Mouse (Mus musculus) liver, postnatal 0 days (tissue): ENCODE results near the gene Wfdc3. TPM values are rescaled to one million over a fixed set of nuclear protein-coding genes. Genes with fewer than 3 reads are reported as not detected.

Experiments used
- ATAC-seq: fragments of 200-750 bp; cut with Nextera tagmentation; 2 replicates; pipeline ENCODE4 v1.8.0; 2017; ENCODE audit warnings: mild to moderate bottlenecking, moderate library complexity
- DNase-seq: peaks from one replicate; pipeline ENCODE4 v3.0.0-alpha.2; 2016
- H3K27ac ChIP-seq: fragments of 300-500 bp; sonication (generic); 2 replicates; pipeline ENCODE4 v1.5.1; 2014; ENCODE audit warnings: antibody characterized with exemption, moderate library complexity, mild to moderate bottlenecking, low read depth
- H3K27me3 ChIP-seq: fragments of 300-500 bp; sonication (generic); 2 replicates; pipeline ENCODE4 v1.6.1; 2014; ENCODE audit warnings: low read length, control low read depth, mixed read lengths; ENCODE audit not compliant: insufficient read depth
- H3K36me3 ChIP-seq: fragments of 300-500 bp; sonication (generic); replicated peaks from 2 replicates; pipeline ENCODE4 v1.6.1; 2014; ENCODE audit warnings: mild to moderate bottlenecking, control low read depth, low read length, moderate library complexity, mixed read lengths; ENCODE audit not compliant: insufficient read depth
- H3K4me1 ChIP-seq: fragments of 300-500 bp; sonication (generic); 2 replicates; pipeline ENCODE4 v1.6.1; 2014; ENCODE audit warnings: antibody characterized with exemption, mild to moderate bottlenecking, control low read depth; ENCODE audit not compliant: insufficient read depth
- H3K4me2 ChIP-seq: fragments of 300-500 bp; sonication (generic); 2 replicates; pipeline ENCODE4 v1.6.1; 2014; ENCODE audit warnings: low read depth, mild to moderate bottlenecking, low read length, moderate library complexity, mixed read lengths
- H3K4me3 ChIP-seq: fragments of 300-500 bp; sonication (generic); 2 replicates; pipeline ENCODE4 v1.5.1; 2014; ENCODE audit warnings: low read depth, low read length
- H3K9ac ChIP-seq: fragments of 300-500 bp; sonication (generic); replicated peaks from 2 replicates; pipeline ENCODE4 v1.6.1; 2014; ENCODE audit warnings: mild to moderate bottlenecking, moderate library complexity
- H3K9me3 ChIP-seq: fragments of 300-500 bp; sonication (generic); 2 replicates; pipeline ENCODE4 v1.6.1; 2016; ENCODE audit warnings: mild to moderate bottlenecking, control low read depth, low read length, mixed read lengths
- CTCF ChIP-seq: sonication (generic); IDR thresholded peaks from 2 replicates; pipeline ENCODE4 v1.5.1; 2016; ENCODE audit warnings: antibody characterized with exemption, low read depth
- EP300 ChIP-seq: IDR thresholded peaks from 2 replicates; pipeline ENCODE4 v1.6.1; 2016; ENCODE audit warnings: antibody characterized with exemption, low read depth, mild to moderate bottlenecking
- WGBS: fragments of 180-500 bp; shearing (Covaris S2); extraction: QIAGEN DNeasy Blood & Tissue Kit; methylation state at CpG from one replicate; pipeline ENCODE4 v1.1.7; 2014; ENCODE audit not compliant: insufficient replicate concordance; 5-methylcytosine and 5-hydroxymethylcytosine counted together
- polyA plus RNA-seq: library from polyadenylated mRNA; unstranded; fragments of >200 nt; fragmentation: Nextera tagmentation; extraction: Ambion mirVana; gene quantifications from 2 replicates; pipeline ENCODE4 v1.2.1, GENCODE M21; 2015

The Wfdc3 gene
- polyA plus RNA-seq, 1 experiment from 2014 or later, result 2.0 TPM

DNA sequence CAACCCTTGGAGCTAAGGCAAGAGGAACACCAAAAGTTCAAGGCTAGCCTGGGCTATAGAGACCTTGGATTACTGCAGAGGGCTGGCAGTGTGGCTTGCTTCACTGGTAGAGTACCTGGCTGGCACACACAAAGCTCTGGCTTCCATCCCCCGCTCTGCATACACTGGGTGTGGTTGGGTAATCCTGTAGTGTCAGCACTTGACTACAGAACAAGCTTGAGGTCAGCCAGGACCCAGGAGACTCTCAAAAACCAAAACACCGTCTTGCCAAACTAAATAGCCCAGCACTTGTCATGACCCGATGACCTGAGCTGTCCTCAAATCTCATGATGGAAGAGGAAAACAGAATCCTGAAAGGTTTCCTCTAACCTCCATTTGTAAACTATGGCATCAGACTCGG is 44.7 kb upstream of the Wfdc3 start:
- no peaks in the 10 kb centered on the region for H3K27me3 ChIP-seq
- H3K9me3 ChIP-seq, result no peaks in the 10 kb centered on the region
- TF ChIP-seq CTCF (no peak), EP300 (no peak)
- peak; percentile 63 for ATAC-seq
- H3K4me3 ChIP-seq, result no peak overlapping the region
- H3K4me1 ChIP-seq, result peaks cover 27% of the 10 kb centered on the region
- H3K9ac ChIP-seq, result no peak overlapping the region
- DNase-seq, result peak; percentile 63
- no peak overlapping the region for H3K4me2 ChIP-seq
- WGBS, result 63% methylated on average over 4 of the region's 4 CpGs
- peaks cover 42% of the 10 kb centered on the region for H3K36me3 ChIP-seq
- peak overlapping the region; percentile 41; the same call in 1 of the 2 replicates for H3K27ac ChIP-seq

DNA sequence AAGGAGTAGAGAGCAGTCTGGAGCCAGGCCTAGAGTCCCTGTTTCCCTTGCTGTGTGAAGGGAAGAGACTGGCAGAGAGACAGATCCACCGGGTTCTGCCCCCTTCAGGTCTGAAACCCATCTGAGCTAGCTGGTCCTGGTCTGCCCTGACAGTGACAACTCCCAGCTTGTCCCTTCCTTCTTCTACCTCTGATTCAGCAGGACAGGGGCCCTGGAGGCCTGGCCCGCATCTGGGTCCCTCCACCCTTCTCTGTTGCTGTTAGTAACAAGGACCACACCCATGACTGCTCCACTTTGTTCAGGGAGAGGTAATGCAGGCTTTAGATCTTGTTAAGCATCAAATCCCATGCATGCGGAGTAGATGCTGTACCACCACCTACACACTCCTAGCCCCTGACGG is 42.7 kb upstream of the Wfdc3 start:
- H3K4me2 ChIP-seq, result peak overlapping the region; percentile 33
- no peaks in the 10 kb centered on the region for H3K27me3 ChIP-seq
- peaks cover 32% of the 10 kb centered on the region for H3K4me1 ChIP-seq
- H3K27ac ChIP-seq, result no peak overlapping the region
- no peak overlapping the region for H3K9ac ChIP-seq
- 78% methylated on average over 4 of the region's 4 CpGs for WGBS
- TF ChIP-seq CTCF (no peak), EP300 (no peak)
- no peaks in the 10 kb centered on the region for H3K9me3 ChIP-seq
- DNase-seq, result no peak
- H3K36me3 ChIP-seq, result peaks cover 28% of the 10 kb centered on the region
- H3K4me3 ChIP-seq, result no peak overlapping the region
- ATAC-seq, result no peak

DNA sequence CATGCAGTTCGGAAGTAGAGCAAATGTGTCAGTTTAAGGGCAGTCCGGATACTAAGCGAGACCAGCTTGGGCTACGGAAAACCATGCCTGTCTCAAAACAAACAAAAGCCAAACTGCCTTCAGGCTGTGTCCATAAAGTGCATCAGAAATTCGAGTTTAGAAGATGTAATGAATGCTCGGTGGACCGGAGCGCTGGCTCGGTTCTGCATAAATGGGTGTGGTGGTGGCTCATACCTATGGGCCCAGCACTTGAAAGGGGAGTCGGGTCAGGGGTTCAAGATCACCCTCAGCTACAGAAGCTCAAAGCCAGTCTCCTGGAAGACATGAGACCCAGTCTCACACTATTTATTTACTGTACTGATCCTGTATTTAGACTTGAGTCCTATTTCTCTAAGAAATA is 42.0 kb upstream of the Wfdc3 start:
- Histone ChIP-seq H3K4me1 (peaks cover 32% of the 10 kb centered on the region), H3K9ac (no peak overlapping the region), H3K27ac (no peak overlapping the region), H3K4me2 (0 out of 2 replicates have a peak overlapping the region, but pooled peaks have one; percentile 30), H3K36me3 (peaks cover 23% of the 10 kb centered on the region), H3K27me3 (no peaks in the 10 kb centered on the region), H3K9me3 (no peaks in the 10 kb centered on the region), H3K4me3 (no peak overlapping the region)
- DNase-seq (no peak), ATAC-seq (no peak)
- TF ChIP-seq EP300 (no peak), CTCF (no peak)
- WGBS, result 80% methylated on average over 10 of the region's 10 CpGs

DNA sequence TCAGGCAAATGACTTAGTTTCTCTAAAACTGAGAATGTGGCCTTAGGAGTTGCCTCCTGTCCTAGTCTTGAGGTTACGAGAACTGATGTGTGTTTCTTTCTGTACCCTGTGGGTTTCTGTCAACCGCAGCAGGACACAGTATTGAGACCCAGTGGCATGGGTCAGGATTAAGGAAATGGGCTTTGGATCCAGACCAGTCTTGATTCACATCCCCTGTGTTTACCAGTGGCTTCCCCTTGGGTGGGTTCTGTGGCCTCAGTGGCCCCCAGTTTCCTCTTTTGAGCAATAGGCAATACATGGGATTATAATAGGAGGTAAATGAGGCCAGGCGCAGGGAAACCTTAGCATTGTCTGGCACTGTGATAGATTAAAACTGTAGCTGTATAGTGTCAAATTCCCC is 41.3 kb upstream of the Wfdc3 start:
- TF ChIP-seq EP300 (no peak), CTCF (no peak)
- DNase-seq (no peak), ATAC-seq (no peak)
- WGBS, result 66% methylated on average over 3 of the region's 3 CpGs
- Histone ChIP-seq H3K27ac (peak overlapping the region; percentile 98), H3K9me3 (no peaks in the 10 kb centered on the region), H3K9ac (no peak overlapping the region; the same call in 1 of the 2 replicates), H3K4me1 (peaks cover 32% of the 10 kb centered on the region), H3K4me3 (peak overlapping the region; percentile 74), H3K4me2 (peak overlapping the region; percentile 99), H3K36me3 (peaks cover 16% of the 10 kb centered on the region), H3K27me3 (no peaks in the 10 kb centered on the region)

DNA sequence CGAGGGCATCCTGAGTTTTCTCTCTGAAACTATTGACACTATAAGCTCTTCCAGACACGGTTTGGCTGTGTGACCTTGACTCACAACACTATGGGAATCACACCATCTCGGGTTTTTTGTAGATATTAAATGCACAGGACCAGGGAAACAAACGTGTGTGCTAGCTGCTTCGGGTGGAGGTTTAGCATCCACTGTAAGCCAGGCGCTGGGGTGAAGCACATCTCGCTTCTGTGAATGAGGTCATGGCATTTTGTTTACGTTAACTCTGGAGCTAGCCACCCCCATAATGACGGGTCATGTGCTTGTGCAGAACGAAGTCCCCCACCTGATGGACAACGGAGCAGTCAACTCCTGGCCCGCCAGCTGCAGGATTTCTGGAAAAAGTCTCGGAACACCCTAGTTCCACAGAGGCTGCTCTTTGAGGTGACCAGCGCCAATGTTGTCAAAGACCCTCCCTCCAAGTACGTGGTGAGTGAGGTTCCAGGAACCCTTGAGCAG is 40.7 kb upstream of the Wfdc3 start:
- ATAC-seq, result peak; percentile 35; the same call in 1 of the 2 replicates
- TF ChIP-seq CTCF (no peak), EP300 (no peak)
- 13% methylated on average over 15 of the region's 15 CpGs for WGBS
- H3K4me1 ChIP-seq, result peaks cover 32% of the 10 kb centered on the region
- DNase-seq, result no peak
- peak overlapping the region; percentile 99 for H3K4me2 ChIP-seq
- H3K27me3 ChIP-seq, result no peaks in the 10 kb centered on the region
- peak overlapping the region; percentile 98 for H3K27ac ChIP-seq
- no peaks in the 10 kb centered on the region for H3K9me3 ChIP-seq
- H3K9ac ChIP-seq, result peak overlapping the region; percentile 89
- H3K36me3 ChIP-seq, result peaks cover 10% of the 10 kb centered on the region
- peak overlapping the region; percentile 74 for H3K4me3 ChIP-seq

DNA sequence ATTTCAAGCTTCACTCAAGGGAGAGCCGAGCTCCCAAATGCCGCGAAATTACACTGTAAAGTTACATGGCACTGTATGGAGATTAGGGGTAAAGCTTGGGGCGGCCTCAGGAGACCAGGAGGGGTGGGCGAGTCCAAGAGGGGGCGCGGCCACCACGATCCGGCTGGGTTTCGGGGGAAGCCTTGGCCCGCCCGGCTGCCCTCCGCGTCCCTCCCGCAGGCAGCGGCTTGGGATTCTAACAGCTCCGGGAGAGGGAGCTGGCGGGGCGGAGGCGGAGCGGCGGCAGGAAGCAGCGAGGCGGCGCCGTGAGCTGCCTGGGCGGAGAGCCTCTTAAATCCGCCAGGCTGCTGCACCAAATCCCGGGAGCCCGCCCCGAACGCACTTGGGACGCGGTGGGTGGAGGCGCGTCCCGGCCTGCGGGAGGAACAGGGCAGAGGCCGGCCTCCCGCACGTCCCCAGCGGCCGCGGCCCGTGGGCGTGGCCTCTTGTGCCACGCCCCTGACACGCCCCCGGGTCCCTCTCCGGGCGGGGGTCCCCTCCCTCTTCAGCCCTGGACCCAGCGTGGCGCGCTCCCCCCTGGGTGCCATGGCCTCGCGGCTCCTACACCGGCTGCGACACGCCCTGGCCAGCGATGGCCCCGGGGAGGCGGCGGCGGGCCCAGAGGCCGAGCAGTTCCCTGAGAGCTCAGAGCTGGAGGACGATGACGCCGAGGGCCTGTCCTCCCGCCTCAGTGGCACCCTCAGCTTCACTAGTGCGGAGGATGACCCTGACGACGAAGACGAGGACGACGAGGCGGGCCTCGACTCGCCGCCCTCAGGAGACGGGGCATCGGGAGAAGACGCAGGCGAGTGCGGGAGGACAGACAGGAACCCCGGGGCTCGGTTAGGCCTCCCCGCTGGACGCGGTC is 40.0 kb upstream of the Wfdc3 start, which contains the start of gene Snx21:
Gene Snx21 (plus strand): TSS at position 343 of the 907 bp plus-strand sequence.
- peak; percentile 90 for DNase-seq
- TF ChIP-seq EP300 (no peak), CTCF (peak; percentile 59)
- Histone ChIP-seq H3K4me1 (peaks cover 32% of the 10 kb centered on the region), H3K27ac (peak within 1 kb of the TSS; percentile 98), H3K4me3 (peak within 1 kb of the TSS; percentile 74), H3K9ac (peak within 1 kb of the TSS; percentile 89), H3K9me3 (no peaks in the 10 kb centered on the region), H3K27me3 (no peaks in the 10 kb centered on the region), H3K36me3 (peaks cover 5% of the 10 kb centered on the region), H3K4me2 (peak within 1 kb of the TSS; percentile 99)
- peak; percentile 87 for ATAC-seq
- WGBS, result under 1% methylated on average over 60 of the region's 89 CpGs
